Mouse (Mus musculus) stomach, embryonic 14.5 days (tissue): ENCODE data around the gene Wdr19. TPM values are rescaled to one million over a fixed set of nuclear protein-coding genes. Genes with fewer than 3 reads are reported as not detected.

Experiments
- ATAC-seq: fragments of 200-750 bp; cut with Nextera tagmentation; 2 replicates; pipeline ENCODE4 v1.8.0; 2017; ENCODE audit warnings: low read depth, moderate TSS enrichment; ENCODE audit not compliant: insufficient number of reproducible peaks, insufficient read depth, low FRiP score
- H3K27ac ChIP-seq: fragments of 300-500 bp; sonication (generic); 2 replicates; pipeline ENCODE4 v1.5.1; 2014; ENCODE audit warnings: mild to moderate bottlenecking, low read length, moderate library complexity, mixed read lengths
- H3K27me3 ChIP-seq: fragments of 300-500 bp; sonication (generic); 2 replicates; pipeline ENCODE4 v1.6.1; 2014; ENCODE audit warnings: low read length, control low read depth, mixed read lengths; ENCODE audit not compliant: control insufficient read depth, insufficient read depth
- H3K36me3 ChIP-seq: fragments of 300-500 bp; sonication (generic); 2 replicates; pipeline ENCODE4 v1.6.1; 2014; ENCODE audit warnings: mild to moderate bottlenecking, control low read depth, low read length, moderate library complexity, mixed read lengths; ENCODE audit not compliant: control insufficient read depth, insufficient read depth
- H3K4me1 ChIP-seq: fragments of 300-500 bp; sonication (generic); 2 replicates; pipeline ENCODE4 v1.6.1; 2014; ENCODE audit warnings: low read length, control low read depth, mixed read lengths; ENCODE audit not compliant: control insufficient read depth, insufficient read depth
- H3K4me2 ChIP-seq: fragments of 300-500 bp; sonication (generic); replicated peaks from 2 replicates; pipeline ENCODE4 v1.6.1; 2014; ENCODE audit warnings: low read depth, low read length, control low read depth
- H3K4me3 ChIP-seq: fragments of 300-500 bp; sonication (generic); 2 replicates; pipeline ENCODE4 v1.5.1; 2014; ENCODE audit warnings: low read depth, low read length, control low read depth
- H3K9ac ChIP-seq: fragments of 300-500 bp; sonication (generic); replicated peaks from 2 replicates; pipeline ENCODE4 v1.6.1; 2014; ENCODE audit warnings: low read depth, mild to moderate bottlenecking, control low read depth, low read length, moderate library complexity, mixed read lengths
- H3K9me3 ChIP-seq: fragments of 300-500 bp; sonication (generic); 2 replicates; pipeline ENCODE4 v1.6.1; 2016; ENCODE audit warnings: low read depth, low read length, control low read depth; ENCODE audit not compliant: control insufficient read depth
- WGBS: fragments of 180-500 bp; shearing (Covaris S2); extraction: QIAGEN DNeasy Blood & Tissue Kit; methylation state at CpG from one replicate; pipeline ENCODE4 v1.1.7; 2014; 5-methylcytosine and 5-hydroxymethylcytosine counted together
- polyA plus RNA-seq: library from polyadenylated mRNA; unstranded; fragments of >200 nt; fragmentation: Nextera tagmentation; extraction: Ambion mirVana; gene quantifications from 2 replicates; pipeline ENCODE4 v1.2.1, GENCODE M21; 2014

The Wdr19 gene
- 10.4 and 10.6 TPM in 2 replicates for polyA plus RNA-seq

DNA sequence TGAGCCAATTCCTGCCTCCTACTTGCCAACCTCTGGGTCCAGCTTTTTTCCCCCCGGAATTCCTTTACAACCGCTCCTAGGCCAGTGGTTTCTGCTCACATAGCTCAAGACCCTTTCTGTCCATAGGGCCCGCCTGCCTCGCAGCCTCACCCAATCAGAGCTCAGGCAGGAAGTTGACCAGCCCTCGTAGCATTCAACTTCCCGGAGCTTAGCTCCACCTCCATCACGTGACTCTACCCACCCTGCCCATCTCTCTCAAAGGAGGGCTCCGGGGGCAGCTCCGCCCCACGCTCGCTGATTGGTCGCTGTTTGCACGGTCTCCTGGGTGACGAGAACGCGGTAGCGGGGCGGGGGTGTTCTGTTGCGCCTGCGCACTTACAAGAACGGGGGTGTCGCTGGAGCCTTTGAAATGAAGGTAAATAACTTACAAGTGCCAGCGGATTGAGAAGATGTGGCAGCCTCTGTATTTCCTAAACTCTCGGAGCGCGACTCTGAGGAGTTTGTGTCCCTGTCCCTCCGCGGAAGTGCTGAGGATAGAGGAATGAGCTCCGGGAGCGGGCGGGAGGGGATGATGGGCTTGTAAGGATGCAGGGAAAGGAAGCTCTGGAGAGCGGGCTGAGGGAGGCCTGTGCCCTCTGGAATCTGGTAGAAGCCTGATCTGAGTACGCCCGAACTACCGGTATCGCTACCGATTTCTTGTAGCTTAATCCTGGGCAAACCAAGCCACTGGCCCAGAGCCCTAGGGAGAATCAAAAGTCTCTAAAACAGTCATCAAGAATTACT is at the start of gene Wdr19:
Gene Wdr19, plus strand, starts transcription at position 351 of the 783 bp plus-strand sequence.
- peaks cover 5% of the 10 kb centered on the region; the same call in 1 of the 2 replicates for H3K4me1 ChIP-seq
- no peaks in the 10 kb centered on the region for H3K27me3 ChIP-seq
- peak within 1 kb of the TSS; percentile 41 for H3K9ac ChIP-seq
- H3K9me3 ChIP-seq = no peaks in the 10 kb centered on the region
- peak; percentile 99 for ATAC-seq
- peak within 1 kb of the TSS; percentile 56; the same call in 1 of the 2 replicates for H3K27ac ChIP-seq
- peak within 1 kb of the TSS; percentile 58 for H3K4me3 ChIP-seq
- H3K36me3 ChIP-seq = no peaks in the 10 kb centered on the region; the same call in 1 of the 2 replicates
- H3K4me2 ChIP-seq = peak within 1 kb of the TSS; percentile 73
- WGBS = under 1% methylated on average over 37 of the region's 37 CpGs

DNA sequence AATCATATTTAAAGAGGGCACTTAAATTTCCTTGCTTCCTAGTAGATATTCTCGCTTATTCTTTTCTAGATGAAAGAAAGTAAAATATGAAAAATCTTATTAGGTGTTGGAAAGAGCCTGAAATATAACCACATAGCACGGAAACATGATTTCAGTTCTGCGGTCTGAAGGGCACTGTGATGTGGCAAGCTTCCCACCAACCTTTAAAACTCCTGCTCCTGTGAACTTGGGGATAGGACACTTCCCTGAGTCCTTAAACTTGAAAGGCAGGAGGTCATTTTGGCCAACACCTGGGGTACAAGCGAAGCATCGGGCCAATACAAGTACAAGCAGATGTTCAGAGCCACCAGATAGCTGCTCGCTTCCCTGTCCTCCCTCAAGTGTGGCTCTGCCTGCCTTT is 49.8 kb upstream of the Wdr19 start:
- ATAC-seq = no peak
- H3K4me1 ChIP-seq = no peaks in the 10 kb centered on the region
- no peaks in the 10 kb centered on the region for H3K9me3 ChIP-seq
- H3K27ac ChIP-seq = no peak overlapping the region
- 94% methylated on average over 6 of the region's 6 CpGs for WGBS
- H3K9ac ChIP-seq = no peak overlapping the region
- H3K36me3 ChIP-seq = peaks cover 11% of the 10 kb centered on the region; the same call in 1 of the 2 replicates
- no peak overlapping the region for H3K4me2 ChIP-seq
- H3K4me3 ChIP-seq = no peak overlapping the region
- no peaks in the 10 kb centered on the region for H3K27me3 ChIP-seq

DNA sequence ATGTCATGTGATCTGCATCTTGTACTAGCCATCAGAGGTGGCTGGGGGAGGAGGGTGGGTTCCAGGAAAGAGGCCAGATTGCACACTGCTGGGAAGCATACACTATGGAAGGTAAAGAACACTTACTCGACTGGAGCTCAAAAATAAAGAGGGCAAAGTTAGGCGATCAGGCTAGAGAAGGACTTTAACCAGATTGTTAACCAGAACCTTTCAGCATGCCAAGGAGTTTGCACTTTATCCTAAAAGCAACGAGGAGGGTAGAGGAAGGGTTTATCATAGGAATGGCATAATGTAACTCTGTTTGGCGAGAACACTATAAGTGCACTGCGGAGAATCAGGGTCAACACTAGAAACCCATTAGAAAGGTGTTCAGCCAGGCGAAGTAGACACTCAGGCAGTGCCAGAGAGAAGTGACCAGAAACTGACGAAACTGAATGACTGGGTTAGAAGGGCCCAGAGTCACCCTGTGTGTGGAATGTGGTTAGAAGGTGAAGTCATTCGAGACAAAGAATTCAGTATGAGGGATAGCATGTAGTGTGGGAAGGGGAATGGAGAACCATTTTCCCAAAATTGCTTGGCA is 49.0 kb upstream of the Wdr19 start:
- no peak overlapping the region for H3K4me3 ChIP-seq
- ATAC-seq = no peak
- WGBS = 84% methylated on average over 8 of the region's 8 CpGs
- H3K4me1 ChIP-seq = no peaks in the 10 kb centered on the region
- H3K36me3 ChIP-seq = peaks cover 7% of the 10 kb centered on the region; the same call in 1 of the 2 replicates
- no peak overlapping the region for H3K9ac ChIP-seq
- H3K4me2 ChIP-seq = no peak overlapping the region
- no peaks in the 10 kb centered on the region for H3K9me3 ChIP-seq
- no peaks in the 10 kb centered on the region for H3K27me3 ChIP-seq
- no peak overlapping the region for H3K27ac ChIP-seq

DNA sequence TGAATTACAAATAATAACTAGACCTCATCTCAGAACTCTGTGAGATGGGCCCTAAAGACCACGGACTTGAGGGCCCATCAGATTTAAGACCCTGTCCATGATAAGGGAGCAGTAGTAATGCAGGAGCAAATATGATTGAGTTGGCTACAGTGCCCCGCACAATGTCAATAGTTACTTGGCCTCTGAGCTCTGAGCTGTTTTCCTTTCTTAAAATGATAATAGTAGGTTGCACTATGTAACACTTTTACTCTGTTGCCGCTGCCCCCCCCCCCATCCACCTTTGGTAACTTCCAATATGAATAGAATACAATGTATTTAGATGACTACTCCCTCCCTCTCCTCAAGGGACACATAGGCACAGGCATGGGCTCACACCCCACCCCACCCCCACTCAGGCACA is 48.2 kb upstream of the Wdr19 start:
- H3K9me3 ChIP-seq = no peaks in the 10 kb centered on the region
- no peaks in the 10 kb centered on the region for H3K27me3 ChIP-seq
- ATAC-seq = no peak
- no peak overlapping the region for H3K4me2 ChIP-seq
- H3K36me3 ChIP-seq = peaks cover 7% of the 10 kb centered on the region; the same call in 1 of the 2 replicates
- H3K4me3 ChIP-seq = no peak overlapping the region
- H3K4me1 ChIP-seq = no peaks in the 10 kb centered on the region
- WGBS = 92% methylated on average over 3 of the region's 3 CpGs
- no peak overlapping the region for H3K27ac ChIP-seq
- no peak overlapping the region for H3K9ac ChIP-seq

DNA sequence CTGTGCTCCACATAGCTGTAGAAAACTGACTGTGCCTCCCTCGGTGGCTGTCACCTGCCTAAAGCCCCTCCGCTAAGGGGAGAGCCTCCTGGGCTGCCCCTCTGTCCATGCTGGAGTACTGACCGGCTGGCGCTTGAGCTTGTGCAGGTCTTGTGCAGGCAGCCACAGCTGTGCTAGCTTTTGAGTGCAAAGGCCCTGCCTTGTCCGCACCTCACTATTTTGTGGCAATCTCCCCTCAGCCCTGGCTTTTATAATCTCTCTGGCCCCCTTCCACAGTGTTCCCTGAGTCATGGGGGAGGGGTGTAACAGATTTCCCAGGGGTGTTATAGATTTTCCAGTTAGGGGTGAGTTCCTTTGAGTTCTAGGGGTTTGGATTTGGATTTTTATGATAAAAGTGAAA is 47.7 kb upstream of the Wdr19 start:
- no peak overlapping the region for H3K27ac ChIP-seq
- H3K4me3 ChIP-seq = no peak overlapping the region
- H3K9ac ChIP-seq = no peak overlapping the region
- H3K9me3 ChIP-seq = no peaks in the 10 kb centered on the region
- no peaks in the 10 kb centered on the region for H3K4me1 ChIP-seq
- H3K4me2 ChIP-seq = no peak overlapping the region
- no peak for ATAC-seq
- no peaks in the 10 kb centered on the region for H3K27me3 ChIP-seq
- 89% methylated on average over 5 of the region's 5 CpGs for WGBS
- peaks cover 7% of the 10 kb centered on the region; the same call in 1 of the 2 replicates for H3K36me3 ChIP-seq

DNA sequence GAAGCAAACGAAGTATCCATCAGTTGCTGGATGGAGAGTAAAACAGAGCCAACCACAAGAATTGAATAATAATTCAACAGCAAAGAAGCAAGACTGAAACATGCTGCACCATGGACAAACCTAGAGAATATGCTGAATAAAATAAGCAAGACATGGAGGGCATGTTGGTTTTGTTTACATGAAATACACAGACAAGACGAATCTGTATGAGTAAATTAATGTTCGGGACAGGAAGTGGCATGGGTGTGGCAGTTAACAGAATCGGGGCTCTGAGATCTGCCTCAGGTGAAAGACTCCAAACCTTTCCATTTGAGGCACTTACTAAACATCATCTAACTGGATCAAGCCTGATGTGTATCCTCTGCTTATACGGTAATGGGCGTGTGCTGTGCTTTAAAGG is 45.2 kb upstream of the Wdr19 start:
- 67% methylated on average over 6 of the region's 6 CpGs for WGBS
- Histone ChIP-seq H3K27ac (no peak overlapping the region), H3K4me1 (no peaks in the 10 kb centered on the region), H3K27me3 (no peaks in the 10 kb centered on the region), H3K9ac (no peak overlapping the region), H3K4me2 (no peak overlapping the region), H3K9me3 (no peaks in the 10 kb centered on the region), H3K4me3 (no peak overlapping the region), H3K36me3 (peaks cover 7% of the 10 kb centered on the region; the same call in 1 of the 2 replicates)
- ATAC-seq = no peak

DNA sequence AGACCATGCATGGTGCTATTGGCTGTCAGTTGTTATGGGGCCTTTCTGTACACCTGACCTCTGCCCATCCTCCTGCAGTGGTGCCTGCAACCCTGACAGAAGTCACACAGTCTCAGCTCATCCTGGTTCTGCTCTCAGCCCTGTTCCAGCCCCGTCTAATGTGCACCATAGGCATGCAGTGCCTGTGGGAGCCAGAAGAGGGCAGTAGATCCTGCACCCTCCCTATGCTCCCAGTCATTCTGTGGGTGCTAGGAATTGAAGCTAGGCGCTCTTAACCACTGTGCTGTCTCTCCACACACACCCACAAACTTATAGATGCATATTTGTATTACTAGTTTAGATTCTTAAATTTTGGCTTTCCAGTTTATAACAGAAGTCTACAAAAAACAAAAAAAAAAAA is 42.6 kb upstream of the Wdr19 start:
- Histone ChIP-seq H3K36me3 (peaks cover 5% of the 10 kb centered on the region; the same call in 1 of the 2 replicates), H3K4me1 (no peaks in the 10 kb centered on the region), H3K4me2 (no peak overlapping the region), H3K27ac (no peak overlapping the region), H3K4me3 (no peak overlapping the region), H3K27me3 (no peaks in the 10 kb centered on the region), H3K9me3 (no peaks in the 10 kb centered on the region), H3K9ac (no peak overlapping the region)
- ATAC-seq = no peak
- WGBS = 76% methylated on average over 2 of the region's 2 CpGs

DNA sequence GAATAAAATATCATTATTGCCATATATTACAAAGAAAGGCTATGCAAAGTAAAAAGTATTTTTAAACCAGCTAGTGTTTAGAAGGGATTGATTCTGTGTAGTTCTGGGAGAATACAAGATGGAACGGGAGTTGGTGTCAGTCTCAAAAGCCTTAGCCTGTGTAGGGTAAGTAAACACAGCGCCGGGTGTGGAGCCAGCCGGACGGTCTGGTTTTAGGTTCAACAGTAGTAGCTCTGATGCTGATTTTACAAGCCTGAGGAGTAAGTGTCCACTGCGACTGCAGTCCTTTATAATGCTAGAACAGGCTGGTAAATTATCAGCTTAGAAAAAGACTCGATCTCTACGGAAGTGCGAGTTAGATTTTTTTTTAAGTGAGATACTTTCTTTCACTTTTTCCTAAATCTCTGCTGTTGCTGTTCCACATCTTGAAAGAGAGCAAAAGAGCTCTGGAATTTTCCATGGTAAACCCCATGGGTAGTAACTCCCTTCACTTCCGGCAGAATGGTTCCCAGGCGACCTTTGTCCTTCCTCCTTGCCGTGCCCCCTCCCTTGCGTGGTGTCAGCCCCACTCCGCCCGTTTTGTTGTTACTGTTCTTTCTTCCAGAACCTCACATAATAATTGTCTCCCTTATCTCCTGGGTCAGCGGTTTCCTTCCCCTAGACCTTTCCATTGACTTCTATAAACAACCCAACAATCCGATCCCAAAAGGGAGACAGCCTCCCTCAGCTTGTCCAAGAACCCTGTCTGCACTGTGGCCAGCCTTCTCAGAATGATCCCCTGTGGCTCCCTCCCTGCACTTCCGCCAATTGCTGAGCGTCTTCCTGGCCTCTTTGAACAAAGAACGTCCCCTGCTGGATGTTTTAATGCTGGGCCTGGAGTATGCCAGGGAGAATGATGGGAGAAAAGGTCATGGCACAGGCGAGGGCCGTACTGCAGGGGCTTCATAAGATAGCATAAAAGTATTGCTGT is 41.8 kb upstream of the Wdr19 start:
- H3K27me3 ChIP-seq = no peaks in the 10 kb centered on the region
- 58% methylated on average over 22 of the region's 22 CpGs for WGBS
- H3K4me2 ChIP-seq = peak overlapping the region; percentile 20
- ATAC-seq = no peak
- peaks cover 5% of the 10 kb centered on the region; the same call in 1 of the 2 replicates for H3K36me3 ChIP-seq
- H3K27ac ChIP-seq = peak overlapping the region; percentile 2; the same call in 1 of the 2 replicates
- no peaks in the 10 kb centered on the region for H3K4me1 ChIP-seq
- no peak overlapping the region for H3K4me3 ChIP-seq
- no peaks in the 10 kb centered on the region for H3K9me3 ChIP-seq
- no peak overlapping the region for H3K9ac ChIP-seq
